ENCODE assay signal across 8 mouse cellular contexts in the genomic region with DNA sequence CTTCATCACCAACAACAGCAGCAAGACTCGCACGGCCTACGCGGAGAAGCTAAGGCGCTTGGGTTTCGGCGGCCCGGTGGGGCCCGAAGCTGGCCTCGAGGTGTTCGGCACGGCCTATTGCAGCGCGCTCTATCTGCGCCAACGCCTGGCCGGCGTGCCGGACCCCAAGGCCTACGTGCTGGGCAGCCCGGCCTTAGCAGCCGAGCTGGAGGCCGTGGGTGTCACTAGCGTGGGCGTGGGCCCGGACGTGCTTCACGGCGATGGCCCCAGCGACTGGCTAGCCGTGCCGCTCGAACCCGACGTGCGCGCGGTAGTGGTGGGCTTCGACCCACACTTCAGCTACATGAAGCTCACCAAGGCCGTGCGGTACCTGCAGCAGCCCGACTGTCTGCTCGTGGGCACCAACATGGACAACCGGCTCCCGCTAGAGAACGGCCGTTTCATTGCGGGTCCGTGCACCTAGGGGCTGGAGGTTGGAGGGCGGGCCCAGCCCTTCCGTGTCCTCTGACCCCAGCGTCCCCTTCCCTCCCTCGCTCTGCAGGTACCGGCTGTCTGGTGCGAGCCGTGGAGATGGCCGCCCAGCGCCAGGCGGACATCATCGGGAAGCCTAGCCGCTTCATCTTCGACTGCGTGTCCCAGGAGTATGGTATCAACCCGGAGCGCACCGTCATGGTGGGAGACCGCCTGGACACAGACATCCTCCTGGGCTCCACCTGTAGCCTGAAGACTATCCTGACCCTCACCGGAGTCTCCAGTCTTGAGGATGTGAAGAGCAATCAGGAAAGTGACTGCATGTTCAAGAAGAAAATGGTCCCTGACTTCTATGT. TPM values are rescaled to one million over a fixed set of nuclear protein-coding genes. Genes with fewer than 3 reads are reported as not detected.
DNase-seq lines count a peak whose midpoint lies in the region; ATAC-seq and TF ChIP-seq lines count a peak whose summit lies in the region.

No protein-coding gene starts in this region.

- H3ac ChIP-seq in myocyte (ENCODE audit: control insufficient read depth, insufficient read length) = peak overlapping the region; percentile 72

- no peaks in the 10 kb centered on the region for H3K9me3 ChIP-seq in heart, embryonic 11.5 days (replicated peaks; ENCODE audit: control insufficient read depth, low read length)
- H3K9me3 ChIP-seq in ES-E14 (ENCODE audit: control insufficient read depth, insufficient read depth, low read depth, low read length) = no peaks in the 10 kb centered on the region
- no peaks in the 10 kb centered on the region for H3K9me3 ChIP-seq in heart, embryonic 15.5 days (replicated peaks)
- H3K9me3 ChIP-seq in limb, embryonic 13.5 days = no peaks in the 10 kb centered on the region

- peak overlapping the region; percentile 91 for H3K4me3 ChIP-seq in heart, embryonic 11.5 days (ENCODE audit: low read depth, low read length)
- peak overlapping the region; percentile 75 to 83 for H3K4me3 ChIP-seq in ES-E14 (ENCODE audit: insufficient read depth in 1 of 2, low read depth in 1 of 2, low read length in 2 of 2, poor library complexity in 1 of 2, severe bottlenecking in 1 of 2)
- H3K4me3 ChIP-seq in heart, embryonic 15.5 days = peak overlapping the region; percentile 81
- peak overlapping the region; percentile 85 for H3K4me3 ChIP-seq in limb, embryonic 13.5 days
- H3K4me3 ChIP-seq in myocyte = peak overlapping the region; percentile 72

- peak overlapping the region; percentile 98 for H3K4me2 ChIP-seq in heart, embryonic 11.5 days
- H3K4me2 ChIP-seq in heart, embryonic 15.5 days = peak overlapping the region; percentile 93
- H3K4me2 ChIP-seq in limb, embryonic 13.5 days (replicated peaks) = peak overlapping the region; percentile 100
- H3K4me2 ChIP-seq in myocyte (ENCODE audit: low read depth) = peak overlapping the region; percentile 96

- ATAC-seq in heart, embryonic 11.5 days (replicated peaks; ENCODE audit: insufficient number of reproducible peaks, low FRiP score, low TSS enrichment) = no peak
- ATAC-seq in heart, embryonic 15.5 days (replicated peaks; ENCODE audit: insufficient number of reproducible peaks, insufficient read depth, low FRiP score, low read depth) = peak; percentile 45
- ATAC-seq in limb, embryonic 13.5 days (ENCODE audit: low FRiP score, low read depth) = no peak

- H3K27ac ChIP-seq in heart, embryonic 11.5 days (ENCODE audit: low read depth, low read length) = peak overlapping the region; percentile 94
- no peak overlapping the region; the same call in 1 of the 2 replicates for H3K27ac ChIP-seq in ES-E14 (ENCODE audit: insufficient read depth, low read depth, low read length, poor library complexity, severe bottlenecking)
- peak overlapping the region; percentile 84 for H3K27ac ChIP-seq in heart, embryonic 15.5 days
- H3K27ac ChIP-seq in limb, embryonic 13.5 days = peak overlapping the region; percentile 69

- DNase-seq in heart, postnatal 10 days = no peak
- DNase-seq in ES-E14 (ENCODE audit: low read depth, low spot score) = no peak
- peak; percentile 43 to 54 for DNase-seq in cerebellum, postnatal 36 days
- no peak for DNase-seq in ovary, adult 18-20 months (ENCODE audit: low spot score)

- TF ChIP-seq POLR2A in myocyte (IDR thresholded peaks at IDR 0.05; ENCODE audit: insufficient read length, low read depth) = no peak

- in situ Hi-C loops in ES-E14 (cut with MboI; ENCODE audit: low sequenced_read_pairs in 2 of 2, unreplicated experiment in 2 of 2) = no loop called here

- peaks cover 22% of the 10 kb centered on the region for H3K79me2 ChIP-seq in myocyte (ENCODE audit: control insufficient read depth, insufficient read depth)

- 1% methylated on average over 68 of the region's 68 CpGs for WGBS in heart, embryonic 11.5 days (ENCODE audit: insufficient replicate concordance)
- under 1% methylated on average over 67 of the region's 68 CpGs for WGBS in heart, embryonic 15.5 days
- WGBS in limb, embryonic 13.5 days = under 1% methylated on average over 65 of the region's 68 CpGs

- intact Hi-C loops in heart, postnatal 10 days (cut with DNase I) = no loop called here

- peaks cover 25% of the 10 kb centered on the region for H3K4me1 ChIP-seq in heart, embryonic 11.5 days (ENCODE audit: control insufficient read depth, insufficient read depth, low read length)
- peaks cover 0 to 5% of the 10 kb centered on the region in 2 experiments; a peak in 2 of 4 replicates for H3K4me1 ChIP-seq in ES-E14 (ENCODE audit: control insufficient read depth in 2 of 2, insufficient read depth in 2 of 2, low read length in 2 of 2, poor library complexity in 1 of 2)
- peaks cover 31% of the 10 kb centered on the region for H3K4me1 ChIP-seq in heart, embryonic 15.5 days (replicated peaks)
- peaks cover 33% of the 10 kb centered on the region for H3K4me1 ChIP-seq in limb, embryonic 13.5 days

- no peaks in the 10 kb centered on the region for H3K27me3 ChIP-seq in heart, embryonic 11.5 days (ENCODE audit: control insufficient read depth, insufficient read depth, low read length)
- no peaks in the 10 kb centered on the region for H3K27me3 ChIP-seq in heart, embryonic 15.5 days
- no peaks in the 10 kb centered on the region for H3K27me3 ChIP-seq in limb, embryonic 13.5 days
- H3K27me3 ChIP-seq in myocyte (ENCODE audit: control insufficient read depth, insufficient read depth, insufficient read length) = no peaks in the 10 kb centered on the region

- H3K36me3 ChIP-seq in heart, embryonic 11.5 days (ENCODE audit: control insufficient read depth, insufficient read depth, low read length) = peaks cover 14% of the 10 kb centered on the region; the same call in 1 of the 2 replicates
- peaks cover 20% of the 10 kb centered on the region; the same call in 1 of the 2 replicates for H3K36me3 ChIP-seq in ES-E14 (ENCODE audit: control insufficient read depth, insufficient read depth, low read length, poor library complexity, severe bottlenecking)
- peaks cover 14% of the 10 kb centered on the region for H3K36me3 ChIP-seq in heart, embryonic 15.5 days
- H3K36me3 ChIP-seq in limb, embryonic 13.5 days = peaks cover 37% of the 10 kb centered on the region
- H3K36me3 ChIP-seq in myocyte (ENCODE audit: control insufficient read depth, insufficient read depth) = peaks cover 9% of the 10 kb centered on the region

- peak overlapping the region; percentile 93 for H3K9ac ChIP-seq in heart, embryonic 11.5 days (ENCODE audit: low read depth, low read length)
- peak overlapping the region; percentile 93 for H3K9ac ChIP-seq in ES-E14 (ENCODE audit: insufficient read depth, low read depth, low read length, poor library complexity, severe bottlenecking)
- peak overlapping the region; percentile 92 for H3K9ac ChIP-seq in heart, embryonic 15.5 days
- H3K9ac ChIP-seq in limb, embryonic 13.5 days = peak overlapping the region; percentile 92

TF ChIP-seq in ES-E14, 5 proteins besides CTCF, POLR2A, EP300 and RAD21 (continues in another document):
- no peak for TF ChIP-seq MAFK (IDR thresholded peaks at IDR 0.05; ENCODE audit: insufficient read depth, low read depth, low read length)
- no peak for TF ChIP-seq ZNF384 (IDR thresholded peaks at IDR 0.05; ENCODE audit: low read depth, low read length)
- no peak for TF ChIP-seq HCFC1 (IDR thresholded peaks at IDR 0.05; ENCODE audit: borderline replicate concordance, insufficient read depth, low read length)

TF ChIP-seq in myocyte, 11 proteins besides CTCF, POLR2A, EP300 and RAD21:
- no peak for TF ChIP-seq E2F4 (IDR thresholded peaks at IDR 0.05; ENCODE audit: insufficient read depth)
- TF ChIP-seq TCF12 (IDR thresholded peaks at IDR 0.05; ENCODE audit: insufficient read depth, poor library complexity, severe bottlenecking) = no peak
- peak in 1 of 3 experiments; percentile 11 for TF ChIP-seq MYOG (IDR thresholded peaks at IDR 0.05; ENCODE audit: control insufficient read depth in 1 of 3, insufficient read depth in 1 of 3, insufficient read length in 2 of 3, low read depth in 2 of 3)

RNA-seq across cellular contexts. Expression of gene Pgp, which starts 0.7 kb away (rescaled TPM):
- 75.8 and 77.2 TPM in 2 replicates for polyA plus RNA-seq in heart, embryonic 11.5 days (2014; fragmentation: Nextera tagmentation; extraction: Ambion mirVana)
- total RNA-seq in heart, postnatal 10 days (2021) = 10 to 100 TPM; 38.5 to 39.9 TPM
- 12.8 and 16.6 TPM in 2 replicates for total RNA-seq in ES-E14 (2012; rRNA removed)
- 60.5 and 63.0 TPM in 2 replicates for polyA plus RNA-seq in heart, embryonic 15.5 days (2015; fragmentation: Nextera tagmentation; extraction: Ambion mirVana)
- polyA plus RNA-seq in limb, embryonic 13.5 days (2015; fragmentation: Nextera tagmentation; extraction: Ambion mirVana) = 50.2 and 51.3 TPM in 2 replicates
- polyA plus RNA-seq in myocyte (2012; fragmentation: generic; extraction: Trizol) = 53.7 TPM

RNA-seq across cellular contexts. Expression of gene E4f1, which starts 0.8 kb away (rescaled TPM):
- polyA plus RNA-seq in heart, embryonic 11.5 days (2014; fragmentation: Nextera tagmentation; extraction: Ambion mirVana) = 14.0 and 17.6 TPM in 2 replicates
- 10 to 100 TPM; 15.6 to 15.9 TPM for total RNA-seq in heart, postnatal 10 days (2021)
- total RNA-seq in ES-E14 (2012; rRNA removed) = 23.4 and 38.2 TPM in 2 replicates
- 20.5 and 29.1 TPM in 2 replicates for polyA plus RNA-seq in heart, embryonic 15.5 days (2015; fragmentation: Nextera tagmentation; extraction: Ambion mirVana)
- 38.3 and 45.7 TPM in 2 replicates for polyA plus RNA-seq in limb, embryonic 13.5 days (2015; fragmentation: Nextera tagmentation; extraction: Ambion mirVana)
- polyA plus RNA-seq in myocyte (2012; fragmentation: generic; extraction: Trizol) = 18.7 TPM

RNA-seq across cellular contexts. Expression of gene Bricd5, which starts 2.8 kb away (rescaled TPM):
- polyA plus RNA-seq in heart, embryonic 11.5 days (2014; fragmentation: Nextera tagmentation; extraction: Ambion mirVana) = 0.21 and 0.42 TPM in 2 replicates
- total RNA-seq in heart, postnatal 10 days (2021) = under 1 TPM in 1 of 2 experiments, not detected in 1; 0.26 TPM
- 1.2 and 1.4 TPM in 2 replicates for total RNA-seq in ES-E14 (2012; rRNA removed)
- polyA plus RNA-seq in heart, embryonic 15.5 days (2015; fragmentation: Nextera tagmentation; extraction: Ambion mirVana) = 0.18 TPM in 1 of 2 replicates, not detected in the other
- polyA plus RNA-seq in limb, embryonic 13.5 days (2015; fragmentation: Nextera tagmentation; extraction: Ambion mirVana) = not detected in 2 replicates
- 0.53 TPM for polyA plus RNA-seq in myocyte (2012; fragmentation: generic; extraction: Trizol)

RNA-seq across cellular contexts. Expression of gene Mlst8, which starts 8.0 kb away (rescaled TPM):
- 17.5 and 20.9 TPM in 2 replicates for polyA plus RNA-seq in heart, embryonic 11.5 days (2014; fragmentation: Nextera tagmentation; extraction: Ambion mirVana)
- total RNA-seq in heart, postnatal 10 days (2021) = 10 to 100 TPM; 11.6 to 12.9 TPM
- total RNA-seq in ES-E14 (2012; rRNA removed) = 24.2 and 32.8 TPM in 2 replicates
- polyA plus RNA-seq in heart, embryonic 15.5 days (2015; fragmentation: Nextera tagmentation; extraction: Ambion mirVana) = 15.2 and 18.8 TPM in 2 replicates
- polyA plus RNA-seq in limb, embryonic 13.5 days (2015; fragmentation: Nextera tagmentation; extraction: Ambion mirVana) = 33.1 and 35.6 TPM in 2 replicates
- polyA plus RNA-seq in myocyte (2012; fragmentation: generic; extraction: Trizol) = 16.5 TPM

RNA-seq across cellular contexts. Expression of gene Caskin1, which starts 17.5 kb away (rescaled TPM):
- polyA plus RNA-seq in heart, embryonic 11.5 days (2014; fragmentation: Nextera tagmentation; extraction: Ambion mirVana) = 0.40 and 0.49 TPM in 2 replicates
- under 1 TPM; 0.48 to 0.52 TPM for total RNA-seq in heart, postnatal 10 days (2021)
- 1.8 and 2.0 TPM in 2 replicates for total RNA-seq in ES-E14 (2012; rRNA removed)
- 0.39 and 0.94 TPM in 2 replicates for polyA plus RNA-seq in heart, embryonic 15.5 days (2015; fragmentation: Nextera tagmentation; extraction: Ambion mirVana)
- polyA plus RNA-seq in limb, embryonic 13.5 days (2015; fragmentation: Nextera tagmentation; extraction: Ambion mirVana) = 5.0 and 5.2 TPM in 2 replicates
- polyA plus RNA-seq in myocyte (2012; fragmentation: generic; extraction: Trizol) = 0.16 TPM

Comparison
In these comparisons a context has a peak if more than half of its experiments do, and no peak if none do; other contexts are left out.
1. DNase-seq: peak in cerebellum, postnatal 36 days (2 of 2); none in heart, postnatal 10 days (0 of 2), ES-E14 (single experiment) and ovary, adult 18-20 months (single experiment).
2. Peak in every context shown above with its lines, with median percentiles within 50 percentile points of each other: H3K4me2 ChIP-seq, H3K4me3 ChIP-seq and H3K9ac ChIP-seq.